23 mouse cellular contexts compared by ENCODE assay signal in the genomic region with DNA sequence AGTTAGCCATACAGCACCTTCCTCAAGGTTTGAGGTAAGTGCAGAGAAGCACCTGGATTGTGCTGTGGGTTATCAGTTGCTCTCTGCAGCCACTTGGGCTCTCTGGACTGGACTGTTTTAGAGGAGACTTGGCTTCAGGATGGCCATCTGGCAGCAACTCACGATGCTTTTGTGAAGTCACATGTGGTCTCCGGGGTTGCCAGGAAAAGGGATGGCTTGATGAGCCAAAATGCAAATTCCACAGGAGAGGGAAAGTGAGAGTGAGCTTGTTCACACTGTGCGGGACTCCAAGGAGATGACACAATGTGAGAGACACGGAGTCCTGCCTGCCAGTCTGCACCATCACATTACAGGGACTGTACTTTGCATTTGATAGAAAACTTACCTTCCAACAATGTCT. TPM values are rescaled to one million over a fixed set of nuclear protein-coding genes. Genes with fewer than 3 reads are reported as not detected.
DNase-seq lines count a peak whose midpoint lies in the region; ATAC-seq and TF ChIP-seq lines count a peak whose summit lies in the region.
"Had no signal": no experiment of that assay in that cellular context is flagged by ENCODE, and none has a peak within 500 bp of the region (broad histone marks: within the 10 kb centered on the region; RNA-seq: fewer than 3 reads in every experiment).

No protein-coding gene starts in this region.

- H3K4me1 ChIP-seq in forebrain, embryonic 14.5 days (ENCODE audit: control insufficient read depth, insufficient read depth, low read length): peaks cover 3% of the 10 kb centered on the region
- H3K4me1 ChIP-seq in forebrain, embryonic 11.5 days (replicated peaks; ENCODE audit: control insufficient read depth, insufficient read depth, low read length): peaks cover 6% of the 10 kb centered on the region; the same call in 1 of the 2 replicates
- no peaks in the 10 kb centered on the region for H3K4me1 ChIP-seq in hindbrain, postnatal 0 days (ENCODE audit: insufficient read depth, low read length)

- peak; percentile 72 for DNase-seq in forebrain, embryonic 14.5 days (ENCODE audit: low spot score)
- DNase-seq in forebrain, embryonic 11.5 days (ENCODE audit: low spot score): no peak
- peak; percentile 23 for DNase-seq in right cerebral cortex, postnatal 4 days
- no peak for DNase-seq in right cerebral cortex, adult 18-20 months
- DNase-seq in hindbrain, postnatal 0 days (ENCODE audit: low spot score): peak; percentile 90
- DNase-seq in ovary, postnatal 14 days (ENCODE audit: low spot score): no peak
- no peak for DNase-seq in left cerebral cortex, adult 18-20 months (ENCODE audit: low spot score in 2 of 2)
- DNase-seq: adrenal gland, adult 2 months; B cell, adult 2 months; cerebellum, adult 11-12 months; gastrocnemius, postnatal 25 days; heart, postnatal 36 days; kidney, adult 18-20 months; kidney, postnatal 14 days; lung, postnatal 10 days; thymus, postnatal 25 days had no signal

- no peak overlapping the region for H3K27ac ChIP-seq in forebrain, embryonic 14.5 days (ENCODE audit: low read depth, low read length)
- no peak overlapping the region for H3K27ac ChIP-seq in forebrain, embryonic 11.5 days (ENCODE audit: low read depth, low read length)
- H3K27ac ChIP-seq in hindbrain, postnatal 0 days: no peak overlapping the region
- H3K27ac ChIP-seq: embryonic facial prominence, embryonic 15.5 days; limb, embryonic 12.5 days; liver, embryonic 15.5 days; stomach, postnatal 0 days had no signal

- peak; percentile 62 for ATAC-seq in forebrain, embryonic 14.5 days
- ATAC-seq in forebrain, embryonic 11.5 days (replicated peaks; ENCODE audit: low FRiP score): no peak
- ATAC-seq in hindbrain, postnatal 0 days: peak; percentile 92

- TF ChIP-seq CTCF in hindbrain, postnatal 0 days (IDR thresholded peaks at IDR 0.05; ENCODE audit: low read depth): no peak; the same call in 1 of the 2 replicates

- H3K9me3 ChIP-seq in forebrain, embryonic 14.5 days (replicated peaks; ENCODE audit: control insufficient read depth, low read length): no peaks in the 10 kb centered on the region
- no peaks in the 10 kb centered on the region for H3K9me3 ChIP-seq in forebrain, embryonic 11.5 days (ENCODE audit: control insufficient read depth, low read length)
- H3K9me3 ChIP-seq in hindbrain, postnatal 0 days (ENCODE audit: low read length): no peaks in the 10 kb centered on the region
- H3K9me3 ChIP-seq: embryonic facial prominence, embryonic 15.5 days; heart, embryonic 12.5 days; limb, embryonic 12.5 days; liver, embryonic 15.5 days had no signal

- no peak overlapping the region for H3K9ac ChIP-seq in forebrain, embryonic 14.5 days (ENCODE audit: low read length)
- H3K9ac ChIP-seq in forebrain, embryonic 11.5 days (ENCODE audit: low read length): no peak overlapping the region
- H3K9ac ChIP-seq in hindbrain, postnatal 0 days (replicated peaks; ENCODE audit: low read length): no peak overlapping the region
- H3K9ac ChIP-seq: embryonic facial prominence, embryonic 15.5 days; heart, embryonic 12.5 days; limb, embryonic 12.5 days; liver, embryonic 15.5 days had no signal

- no peak overlapping the region for H3K4me3 ChIP-seq in forebrain, embryonic 14.5 days (ENCODE audit: low read depth, low read length)
- H3K4me3 ChIP-seq in forebrain, embryonic 11.5 days (ENCODE audit: low read depth, low read length): no peak overlapping the region
- no peak overlapping the region for H3K4me3 ChIP-seq in hindbrain, postnatal 0 days (ENCODE audit: low read length)
- H3K4me3 ChIP-seq: embryonic facial prominence, embryonic 15.5 days; heart, embryonic 12.5 days; limb, embryonic 12.5 days; liver, embryonic 15.5 days had no signal

- 12% methylated on average over 4 of the region's 4 CpGs for WGBS in forebrain, embryonic 14.5 days
- 24% methylated on average over 4 of the region's 4 CpGs for WGBS in forebrain, embryonic 11.5 days
- WGBS in hindbrain, postnatal 0 days: 7% methylated on average over 4 of the region's 4 CpGs

- H3K27me3 ChIP-seq in forebrain, embryonic 14.5 days (replicated peaks; ENCODE audit: control insufficient read depth, insufficient read depth, low read length): peaks cover 58% of the 10 kb centered on the region
- H3K27me3 ChIP-seq in forebrain, embryonic 11.5 days (ENCODE audit: control insufficient read depth, insufficient read depth, low read length): peaks cover 45% of the 10 kb centered on the region
- peaks cover 58% of the 10 kb centered on the region for H3K27me3 ChIP-seq in hindbrain, postnatal 0 days (ENCODE audit: insufficient read depth, low read length)

- no peaks in the 10 kb centered on the region for H3K36me3 ChIP-seq in forebrain, embryonic 14.5 days (ENCODE audit: control insufficient read depth, insufficient read depth, low read length)
- H3K36me3 ChIP-seq in forebrain, embryonic 11.5 days (ENCODE audit: control insufficient read depth, insufficient read depth, low read length): no peaks in the 10 kb centered on the region
- H3K36me3 ChIP-seq in hindbrain, postnatal 0 days (ENCODE audit: insufficient read depth, low read length): no peaks in the 10 kb centered on the region
- H3K36me3 ChIP-seq: embryonic facial prominence, embryonic 15.5 days; heart, embryonic 12.5 days; limb, embryonic 12.5 days; liver, embryonic 15.5 days had no signal

- H3K4me2 ChIP-seq in forebrain, embryonic 14.5 days (ENCODE audit: low read length): no peak overlapping the region
- H3K4me2 ChIP-seq in forebrain, embryonic 11.5 days (ENCODE audit: low read depth, low read length, severe bottlenecking): no peak overlapping the region
- H3K4me2 ChIP-seq in hindbrain, postnatal 0 days (ENCODE audit: low read depth, low read length): no peak overlapping the region
- H3K4me2 ChIP-seq: embryonic facial prominence, embryonic 15.5 days; heart, embryonic 12.5 days; limb, embryonic 12.5 days; liver, embryonic 15.5 days had no signal

RNA-seq across cellular contexts. Expression of a gene that starts 7.3 kb away (rescaled TPM):
- polyA plus RNA-seq in forebrain, embryonic 14.5 days (2014; fragmentation: Nextera tagmentation; extraction: Ambion mirVana): not detected in 2 replicates
- polyA plus RNA-seq in forebrain, embryonic 11.5 days (2014; fragmentation: Nextera tagmentation; extraction: Ambion mirVana): 0.08 TPM in 1 of 2 replicates, not detected in the other
- 11.3 and 17.3 TPM in 2 replicates for total RNA-seq in hindbrain, postnatal 0 days (2014; rRNA removed)
- polyA plus RNA-seq in hindbrain, postnatal 0 days (2015; fragmentation: Nextera tagmentation; extraction: Ambion mirVana): 15.3 and 15.8 TPM in 2 replicates
- not detected for total RNA-seq in left cerebral cortex, adult 18-20 months (2021)
- total RNA-seq: gastrocnemius, postnatal 25 days; heart, postnatal 36 days; layer of hippocampus, postnatal 14 days; megakaryocyte-erythroid progenitor cell, adult 5-6 weeks had no signal
- polyA plus RNA-seq: heart, embryonic 12.5 days had no signal

Comparison
In these comparisons a context has a peak if more than half of its experiments do, and no peak if none do; other contexts are left out.
1. DNase-seq: peak in forebrain, embryonic 14.5 days (single experiment), right cerebral cortex, postnatal 4 days (single experiment) and hindbrain, postnatal 0 days (single experiment); none in forebrain, embryonic 11.5 days (single experiment), right cerebral cortex, adult 18-20 months (single experiment), ovary, postnatal 14 days (single experiment) and left cerebral cortex, adult 18-20 months (0 of 2).
2. RNA of a gene that starts 7.3 kb away (polyA plus RNA-seq): 15.3 to 15.8 TPM in hindbrain, postnatal 0 days; not detected in forebrain, embryonic 14.5 days and 0.08 TPM in forebrain, embryonic 11.5 days; every median in the first group is over 10 times any median in the second.